Mouse (Mus musculus): ENCODE measurements around the gene Rtl9. TPM values are rescaled to one million over a fixed set of nuclear protein-coding genes. Genes with fewer than 3 reads are reported as not detected.

Gene Rtl9
- polyA plus RNA-seq, 1 experiment, result 0.04 TPM

GRCm38 (mm10) chrX:143088225-143088624 is 11.2 kb upstream of the Rtl9 start:
- H3K4me3 ChIP-seq (ENCODE audit: control insufficient read depth, insufficient read depth, low read length), result no peak overlapping the region
- DNase-seq, result no peak
- no peak overlapping the region for H3K27ac ChIP-seq (ENCODE audit: control insufficient read depth, insufficient read depth, low read length)
- H3K36me3 ChIP-seq (ENCODE audit: control insufficient read depth, insufficient read depth, low read length), result no peaks in the 10 kb centered on the region
- TF ChIP-seq POLR2A (IDR thresholded peaks at IDR 0.05; ENCODE audit: control insufficient read depth, extremely low read depth, insufficient read depth, low read length, poor library complexity) (no peak), CTCF (IDR thresholded peaks at IDR 0.05; ENCODE audit: borderline replicate concordance, control insufficient read depth, extremely low read depth, insufficient read depth, low read length, poor library complexity) (no peak)
- 87% methylated on average over 6 of the region's 7 CpGs for WGBS
- H3K4me1 ChIP-seq (replicated peaks; ENCODE audit: control insufficient read depth, insufficient read depth, low read length), result no peaks in the 10 kb centered on the region
- no peaks in the 10 kb centered on the region for H3K27me3 ChIP-seq (ENCODE audit: control insufficient read depth, insufficient read depth, low read length)

DNA sequence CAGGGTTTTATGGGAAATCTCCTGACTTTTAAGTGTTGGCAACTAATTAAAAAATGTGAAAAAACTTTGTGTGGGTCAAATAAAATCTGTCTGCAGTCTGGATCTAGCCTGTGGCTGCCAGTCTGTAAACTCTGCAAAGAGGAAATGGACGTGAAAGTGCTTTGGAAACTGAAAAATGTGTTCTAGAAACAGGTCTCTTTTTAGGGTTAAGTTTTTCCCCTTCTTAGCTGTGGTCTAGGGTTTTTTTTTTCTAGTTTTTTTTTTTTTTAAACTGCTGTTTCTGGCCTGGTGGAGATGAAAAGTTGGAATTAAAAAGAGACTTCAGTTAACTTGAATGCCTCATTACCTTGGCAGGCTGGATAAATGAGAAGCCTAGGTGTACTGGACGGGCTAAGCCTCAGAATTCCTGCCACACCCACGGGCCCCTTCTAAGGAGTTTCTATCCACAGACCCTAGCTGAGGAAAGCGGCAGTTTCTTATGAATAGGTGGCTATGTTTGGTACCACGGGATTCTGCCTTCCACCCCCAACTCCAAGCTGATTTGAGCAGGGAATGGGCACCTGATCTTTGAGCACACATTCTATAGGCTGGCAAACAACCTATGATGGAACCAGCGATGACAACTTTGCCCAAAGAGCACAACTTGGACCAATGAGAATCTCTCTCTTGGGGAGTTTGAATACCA is 8.3 kb upstream of the Rtl9 start:
- TF ChIP-seq CTCF (IDR thresholded peaks at IDR 0.05; ENCODE audit: borderline replicate concordance, control insufficient read depth, extremely low read depth, insufficient read depth, low read length, poor library complexity) (no peak), POLR2A (IDR thresholded peaks at IDR 0.05; ENCODE audit: control insufficient read depth, extremely low read depth, insufficient read depth, low read length, poor library complexity) (no peak)
- 66% methylated on average over 6 of the region's 6 CpGs for whole genome bisulfite sequencing
- Histone ChIP-seq H3K27ac (ENCODE audit: control insufficient read depth, insufficient read depth, low read length) (no peak overlapping the region), H3K4me1 (replicated peaks; ENCODE audit: control insufficient read depth, insufficient read depth, low read length) (no peaks in the 10 kb centered on the region), H3K4me3 (ENCODE audit: control insufficient read depth, insufficient read depth, low read length) (no peak overlapping the region), H3K36me3 (ENCODE audit: control insufficient read depth, insufficient read depth, low read length) (no peaks in the 10 kb centered on the region), H3K27me3 (ENCODE audit: control insufficient read depth, insufficient read depth, low read length) (no peaks in the 10 kb centered on the region)
- no peak for DNase-seq

DNA sequence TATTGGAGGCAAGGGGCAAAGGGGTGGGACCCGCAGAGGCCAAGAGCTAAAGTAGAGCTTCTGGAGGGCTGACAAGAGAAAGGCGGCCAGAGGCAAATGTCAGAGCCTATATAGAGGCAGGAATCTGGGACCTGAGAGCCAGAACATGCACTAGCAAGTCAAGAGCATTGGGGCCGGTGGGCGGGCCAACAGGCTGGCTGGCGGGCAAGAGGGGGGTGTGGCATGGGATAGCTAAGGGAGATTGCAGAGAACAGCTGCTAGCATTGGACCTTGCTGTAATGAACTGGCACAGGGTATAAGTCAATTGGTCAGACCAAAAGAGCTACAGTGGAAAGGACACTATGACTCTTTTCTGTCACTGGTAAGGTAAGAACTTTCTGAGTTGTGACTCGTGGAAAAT is 1.8 kb upstream of the Rtl9 start:
- Histone ChIP-seq H3K4me3 (ENCODE audit: control insufficient read depth, insufficient read depth, low read length) (no peak overlapping the region), H3K27ac (ENCODE audit: control insufficient read depth, insufficient read depth, low read length) (no peak overlapping the region), H3K4me1 (replicated peaks; ENCODE audit: control insufficient read depth, insufficient read depth, low read length) (no peaks in the 10 kb centered on the region), H3K27me3 (ENCODE audit: control insufficient read depth, insufficient read depth, low read length) (no peaks in the 10 kb centered on the region), H3K36me3 (ENCODE audit: control insufficient read depth, insufficient read depth, low read length) (no peaks in the 10 kb centered on the region)
- WGBS, result 87% methylated on average over 6 of the region's 6 CpGs
- TF ChIP-seq CTCF (IDR thresholded peaks at IDR 0.05; ENCODE audit: borderline replicate concordance, control insufficient read depth, extremely low read depth, insufficient read depth, low read length, poor library complexity), result no peak
- TF ChIP-seq POLR2A (IDR thresholded peaks at IDR 0.05; ENCODE audit: control insufficient read depth, extremely low read depth, insufficient read depth, low read length, poor library complexity), result no peak
- no peak for DNase-seq

GRCm38 (mm10) chrX:143103146-143103545 is 3.8 kb downstream of the Rtl9 start:
- DNase-seq, result no peak
- H3K4me3 ChIP-seq (ENCODE audit: control insufficient read depth, insufficient read depth, low read length), result no peak overlapping the region
- H3K27ac ChIP-seq (ENCODE audit: control insufficient read depth, insufficient read depth, low read length), result no peak overlapping the region
- H3K27me3 ChIP-seq (ENCODE audit: control insufficient read depth, insufficient read depth, low read length), result no peaks in the 10 kb centered on the region
- H3K36me3 ChIP-seq (ENCODE audit: control insufficient read depth, insufficient read depth, low read length), result no peaks in the 10 kb centered on the region
- 91% methylated on average over 5 of the region's 5 CpGs for WGBS
- TF ChIP-seq CTCF (IDR thresholded peaks at IDR 0.05; ENCODE audit: borderline replicate concordance, control insufficient read depth, extremely low read depth, insufficient read depth, low read length, poor library complexity) (no peak), POLR2A (IDR thresholded peaks at IDR 0.05; ENCODE audit: control insufficient read depth, extremely low read depth, insufficient read depth, low read length, poor library complexity) (no peak)
- no peaks in the 10 kb centered on the region for H3K4me1 ChIP-seq (replicated peaks; ENCODE audit: control insufficient read depth, insufficient read depth, low read length)

DNA sequence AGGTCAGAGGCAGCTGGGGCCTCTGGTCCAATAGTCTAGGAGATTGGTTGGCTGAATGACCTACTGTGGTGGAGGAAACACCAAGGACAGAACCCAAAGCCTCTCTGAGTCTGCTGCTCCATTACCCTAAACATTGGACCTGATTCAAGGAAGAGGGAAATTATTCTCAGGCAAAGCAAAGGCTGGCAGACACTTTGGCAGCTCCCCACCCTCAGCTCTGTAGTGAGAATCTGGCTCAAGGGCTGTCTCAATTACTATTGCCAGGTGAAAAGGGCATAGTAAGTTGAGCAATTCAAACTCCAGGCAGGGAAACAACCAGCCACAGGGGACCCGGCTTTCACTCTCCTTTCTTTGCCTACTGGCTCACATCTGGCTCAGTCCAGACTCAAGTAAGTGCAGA is 6.5 kb downstream of the Rtl9 start:
- Histone ChIP-seq H3K4me3 (ENCODE audit: control insufficient read depth, insufficient read depth, low read length) (no peak overlapping the region), H3K4me1 (replicated peaks; ENCODE audit: control insufficient read depth, insufficient read depth, low read length) (no peaks in the 10 kb centered on the region), H3K27me3 (ENCODE audit: control insufficient read depth, insufficient read depth, low read length) (no peaks in the 10 kb centered on the region), H3K27ac (ENCODE audit: control insufficient read depth, insufficient read depth, low read length) (no peak overlapping the region), H3K36me3 (ENCODE audit: control insufficient read depth, insufficient read depth, low read length) (no peaks in the 10 kb centered on the region)
- WGBS, result 100% methylated on average over 1 of the region's 1 CpGs
- DNase-seq, result no peak
- TF ChIP-seq POLR2A (IDR thresholded peaks at IDR 0.05; ENCODE audit: control insufficient read depth, extremely low read depth, insufficient read depth, low read length, poor library complexity) (no peak), CTCF (IDR thresholded peaks at IDR 0.05; ENCODE audit: borderline replicate concordance, control insufficient read depth, extremely low read depth, insufficient read depth, low read length, poor library complexity) (no peak)

- no peaks in the 10 kb centered on the region for H3K27me3 ChIP-seq (ENCODE audit: control insufficient read depth, insufficient read depth, low read length)
- H3K36me3 ChIP-seq (ENCODE audit: control insufficient read depth, insufficient read depth, low read length), result no peaks in the 10 kb centered on the region
- no peaks in the 10 kb centered on the region for H3K4me1 ChIP-seq (replicated peaks; ENCODE audit: control insufficient read depth, insufficient read depth, low read length)
- no peak for DNase-seq
- H3K27ac ChIP-seq (ENCODE audit: control insufficient read depth, insufficient read depth, low read length), result no peak overlapping the region
- TF ChIP-seq POLR2A (IDR thresholded peaks at IDR 0.05; ENCODE audit: control insufficient read depth, extremely low read depth, insufficient read depth, low read length, poor library complexity) (no peak), CTCF (IDR thresholded peaks at IDR 0.05; ENCODE audit: borderline replicate concordance, control insufficient read depth, extremely low read depth, insufficient read depth, low read length, poor library complexity) (no peak)
- H3K4me3 ChIP-seq (ENCODE audit: control insufficient read depth, insufficient read depth, low read length), result no peak overlapping the region
These were observed 13.2 kb downstream of the Rtl9 start for GRCm38 (mm10) chrX:143112546-143112945.

Other genes with a start within 250 kb of the Rtl9 start
- gene Ammecr1, start 132.9 kb upstream of the Rtl9 start, polyA plus RNA-seq (2012; rRNA removed), result 2.4 and 3.3 TPM in 2 replicates